Mouse (Mus musculus) spleen, adult 2 months (tissue): Measurements from ENCODE around the gene Zkscan2.

Experiments
- CTCF ChIP-seq: fragments of 200-500 bp; IDR thresholded peaks from 2 replicates; pipeline ENCODE4 v1.5.1; 2011; ENCODE audit warnings: mild to moderate bottlenecking, inconsistent platforms; ENCODE audit not compliant: insufficient read depth, insufficient read length, insufficient replicate concordance; ENCODE audit errors: extremely low read depth
- POLR2A ChIP-seq: fragments of 200-500 bp; IDR thresholded peaks from 2 replicates; pipeline ENCODE4 v1.6.1; 2011; ENCODE audit warnings: low read depth, low read length, inconsistent platforms

DNA sequence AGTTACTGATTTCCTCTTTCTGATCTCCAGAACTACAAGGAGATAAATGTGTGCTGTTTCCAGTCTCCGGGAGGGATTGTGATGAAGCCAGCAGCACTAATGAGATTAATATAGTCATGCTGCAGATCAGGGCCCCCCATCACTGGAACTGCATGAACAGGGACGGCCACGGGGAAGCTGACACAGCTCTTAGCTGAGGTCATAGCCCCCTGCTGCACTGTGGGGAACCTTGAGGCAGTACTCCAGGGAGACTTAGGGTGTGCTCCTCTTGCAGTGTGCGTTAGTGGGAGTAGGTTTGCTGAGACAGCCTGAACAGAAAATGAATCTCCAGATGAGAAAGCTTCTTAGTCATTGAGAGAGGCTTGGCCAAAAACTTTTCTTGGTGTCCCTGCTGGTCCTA lies 69.0 kb downstream of the Zkscan2 start:
- TF ChIP-seq CTCF (no peak), POLR2A (no peak)
